Mouse (Mus musculus): ENCODE results near the gene Ppp1r9b.

- TF ChIP-seq POLR2A (IDR thresholded peaks at IDR 0.05; ENCODE audit: control insufficient read depth, extremely low read depth, insufficient read depth, low read length, poor library complexity) (no peak), CTCF (IDR thresholded peaks at IDR 0.05; ENCODE audit: borderline replicate concordance, control insufficient read depth, extremely low read depth, insufficient read depth, low read length, poor library complexity) (no peak)
Observed at GRCm38 (mm10) chr11:95015484-95015883, 24.6 kb downstream of the Ppp1r9b start.
